Mouse (Mus musculus) induced T-regulatory cell, adult 2 months (primary cell): ENCODE measurements around the gene Zp3.

Experiments
- DNase-seq: peaks from one replicate; pipeline ENCODE4 v3.0.0-alpha.2; 2012; ENCODE audit warnings: low read depth

Gene Zp3

DNA sequence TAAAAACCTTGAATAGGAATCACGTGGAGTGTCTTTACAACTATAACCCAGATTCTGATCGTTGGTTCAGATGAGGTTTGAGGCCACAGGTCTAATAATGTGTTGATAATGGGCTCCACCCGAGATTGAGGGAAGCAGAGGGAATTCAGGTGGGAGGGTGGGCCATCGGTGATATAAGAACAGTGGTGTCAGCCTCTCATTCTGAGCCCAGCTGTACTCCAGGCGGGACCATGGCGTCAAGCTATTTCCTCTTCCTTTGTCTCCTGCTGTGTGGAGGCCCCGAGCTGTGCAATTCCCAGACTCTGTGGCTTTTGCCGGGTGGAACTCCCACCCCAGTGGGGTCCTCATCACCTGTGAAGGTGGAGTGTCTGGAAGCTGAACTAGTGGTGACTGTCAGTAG is at the start of gene Zp3:
Zp3 (plus strand) TSS at position 196 of the 400 bp plus-strand sequence.
- no peak for DNase-seq

DNA sequence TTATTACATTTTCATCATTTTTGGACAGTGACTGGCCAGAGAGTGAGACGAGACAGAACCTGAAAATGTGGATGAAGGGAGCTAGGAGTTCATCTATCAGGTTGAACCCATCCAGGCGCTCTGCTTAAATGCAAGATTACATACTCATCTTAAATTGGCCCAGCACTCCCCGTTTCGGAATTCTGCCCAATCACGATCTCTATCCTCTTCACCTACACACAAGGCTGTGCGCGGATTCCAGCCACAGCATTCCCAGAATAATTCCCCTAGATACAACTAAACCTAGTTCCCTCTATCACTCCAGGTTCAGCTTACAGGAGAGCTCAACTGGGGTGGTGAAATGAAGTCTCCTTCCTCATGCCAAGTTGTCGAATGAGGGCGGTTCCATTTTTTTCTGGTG is 48.4 kb upstream of the Zp3 start:
- no peak for DNase-seq

DNA sequence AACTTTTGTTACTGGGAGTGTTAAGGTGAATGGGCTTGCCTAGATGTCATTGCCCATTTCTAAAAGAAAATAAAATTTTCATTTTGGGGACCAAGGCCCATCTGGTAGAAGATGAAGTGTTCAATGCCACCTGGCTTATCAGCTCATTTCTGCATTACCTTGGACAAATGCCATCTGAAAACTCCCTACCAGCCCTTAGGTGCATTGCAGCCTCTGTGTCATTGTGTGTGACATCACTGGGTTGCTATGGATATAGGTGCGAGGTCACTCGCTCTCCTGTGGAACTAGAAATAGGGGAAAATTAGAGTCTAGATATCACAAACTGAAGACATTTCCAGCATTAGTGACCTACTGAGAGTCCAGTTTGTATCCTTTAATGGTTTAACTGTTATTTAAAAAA is 47.5 kb upstream of the Zp3 start:
- DNase-seq: peak; percentile 51

DNA sequence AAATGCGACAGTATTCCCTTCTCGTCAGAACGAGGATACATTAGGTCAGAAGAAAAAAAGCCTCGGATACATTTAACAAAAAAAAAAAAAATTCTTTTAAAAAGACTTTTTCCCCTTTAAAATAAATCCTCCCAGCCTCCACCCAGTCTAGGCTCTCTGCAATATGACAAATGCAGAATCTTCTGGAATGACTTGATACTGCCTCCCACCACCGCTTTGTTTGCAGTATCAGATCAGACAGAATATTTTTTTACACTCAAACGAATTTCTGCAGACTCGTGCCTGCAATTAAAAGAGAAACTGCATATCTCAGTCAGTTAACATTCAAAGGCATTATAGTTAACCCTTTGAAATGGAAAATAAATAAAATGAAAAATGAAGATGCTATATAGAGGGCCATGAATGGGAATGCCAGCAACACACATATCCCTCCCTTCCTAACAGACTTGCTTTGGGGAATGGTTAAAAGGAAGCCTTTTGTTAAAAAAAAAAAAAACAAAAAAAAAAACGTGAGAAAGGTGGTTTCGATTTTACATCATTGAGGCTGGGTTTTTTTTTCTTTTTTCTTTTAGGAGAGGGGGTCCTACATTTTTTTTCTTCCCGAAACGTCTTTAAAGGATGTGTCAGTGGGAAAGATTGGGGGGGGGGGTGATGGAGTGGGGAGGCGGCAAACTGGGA is 46.5 kb upstream of the Zp3 start:
- DNase-seq: peak; percentile 55

DNA sequence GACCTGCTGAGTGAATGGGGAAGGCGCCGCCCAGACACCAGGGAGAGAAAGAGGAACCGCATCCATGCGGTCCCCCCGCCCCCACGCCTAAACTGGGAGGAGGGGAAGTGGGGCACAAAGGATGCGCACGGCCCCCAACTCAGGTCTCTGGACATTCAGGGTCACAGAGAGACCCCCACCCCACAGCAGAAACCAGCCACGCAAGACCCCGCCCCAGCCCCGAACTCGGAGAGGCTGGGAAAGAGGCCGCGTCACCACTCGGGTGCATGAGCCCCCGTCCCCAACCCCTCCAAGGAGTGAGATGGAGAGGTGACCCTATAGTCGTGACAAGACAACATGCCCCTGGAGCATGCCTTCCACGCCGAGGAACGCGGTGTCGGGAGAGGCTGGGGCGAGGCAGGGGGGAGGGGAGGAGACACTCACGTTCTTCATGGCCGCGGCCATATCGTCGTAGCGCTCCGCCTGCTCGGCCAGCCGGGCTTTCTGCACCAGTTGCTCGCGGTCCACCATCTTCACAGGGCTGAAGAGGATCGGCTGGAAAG is 45.9 kb upstream of the Zp3 start:
- DNase-seq: no peak

DNA sequence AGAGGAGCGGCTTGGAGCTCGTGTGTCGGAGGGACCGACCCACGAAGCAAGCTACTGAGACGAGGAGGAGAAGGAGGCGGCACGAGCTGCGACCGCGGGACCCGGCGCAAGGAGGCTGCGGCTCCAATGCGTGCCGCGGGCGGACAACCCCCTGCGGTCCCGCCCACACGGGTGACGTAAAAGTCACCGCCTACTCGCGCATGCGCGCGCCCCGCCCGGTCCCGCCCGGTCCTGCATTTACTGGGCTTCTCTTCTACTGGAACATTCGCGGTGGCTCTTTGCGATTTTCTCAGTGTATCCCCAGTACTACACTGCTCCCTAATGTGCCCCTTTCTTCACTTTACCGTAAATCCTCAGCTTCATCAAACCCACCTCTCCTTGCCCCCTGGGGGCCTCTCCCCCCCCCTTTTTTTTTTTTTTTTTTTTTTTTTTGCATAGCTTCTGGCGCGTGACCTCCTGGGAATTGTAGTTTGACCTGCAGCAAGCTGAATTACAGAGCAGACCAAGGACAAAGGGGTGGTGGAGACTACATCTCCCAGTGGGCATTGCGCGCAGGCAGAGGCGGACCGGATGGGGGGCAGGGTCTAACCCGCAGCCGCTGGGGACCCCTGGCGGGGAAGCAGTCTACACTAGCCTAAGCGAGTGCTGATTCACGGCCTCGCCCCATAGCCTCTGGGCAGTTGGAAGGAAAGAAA is 45.3 kb upstream of the Zp3 start, which contains the start of gene Ywhag:
Ywhag (minus strand) TSS at position 136 of the 695 bp plus-strand sequence.
- peak; percentile 98 for DNase-seq

DNA sequence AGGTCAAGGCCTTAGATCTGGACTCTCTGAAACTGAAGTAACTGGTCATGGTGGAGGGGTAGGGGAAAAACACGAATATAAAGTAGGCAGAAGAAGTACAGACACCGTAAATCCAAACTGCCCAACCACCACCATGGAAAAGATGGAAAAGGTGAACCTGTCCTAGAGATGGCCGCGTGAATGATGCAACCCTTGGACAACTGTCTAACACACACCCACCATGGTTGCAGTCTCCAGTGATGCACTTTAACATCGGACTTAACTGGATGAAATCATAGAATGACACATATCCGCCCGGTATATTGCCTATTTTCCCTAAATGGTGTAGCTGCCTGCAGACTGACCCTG is 44.7 kb upstream of the Zp3 start:
- DNase-seq: no peak

DNA sequence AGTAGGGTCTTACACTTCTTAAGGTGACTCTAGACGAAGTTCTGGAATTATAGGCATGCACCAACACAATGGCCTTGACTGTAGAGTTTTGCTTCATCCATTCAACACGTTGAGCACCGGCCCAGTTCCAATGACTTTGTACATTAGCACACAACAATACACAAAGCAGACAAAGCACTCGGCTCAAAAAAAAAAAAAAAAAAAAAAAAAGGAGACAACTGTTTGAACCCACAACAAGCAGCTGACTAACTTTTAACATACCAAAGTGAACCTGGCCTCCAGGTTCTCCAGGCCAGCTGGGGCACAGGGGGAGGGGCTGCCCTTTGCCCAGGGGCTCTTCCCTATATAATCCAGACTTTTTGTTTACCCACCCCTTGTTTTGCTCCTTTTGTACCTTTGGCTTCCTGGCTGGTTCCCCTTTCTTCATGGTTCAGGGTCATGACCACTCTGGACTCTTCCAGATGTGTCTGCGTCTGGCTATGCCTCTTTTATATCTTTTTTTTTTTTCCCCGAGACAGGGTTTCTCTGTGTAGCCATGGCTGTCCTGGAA is 44.2 kb upstream of the Zp3 start:
- DNase-seq: no peak

DNA sequence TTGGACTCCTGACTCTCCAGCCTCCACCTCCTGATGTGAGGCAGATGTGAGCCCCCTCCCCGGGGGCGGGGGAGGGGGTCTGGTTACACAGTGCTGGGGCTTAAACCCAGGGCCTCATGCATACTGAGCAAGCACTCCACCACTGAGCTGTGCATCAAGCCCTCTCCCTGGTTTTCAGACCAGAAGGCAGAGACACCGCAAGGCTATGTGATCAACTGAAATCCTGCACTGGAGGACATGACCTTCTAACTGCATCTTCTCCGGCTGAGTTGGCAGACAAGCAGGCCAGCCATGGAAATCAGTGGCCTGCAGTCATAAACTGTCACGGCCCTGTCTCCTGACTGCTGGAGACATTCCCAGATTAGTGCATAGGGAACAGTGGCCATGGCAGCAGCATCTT is 39.3 kb upstream of the Zp3 start:
- no peak for DNase-seq

DNA sequence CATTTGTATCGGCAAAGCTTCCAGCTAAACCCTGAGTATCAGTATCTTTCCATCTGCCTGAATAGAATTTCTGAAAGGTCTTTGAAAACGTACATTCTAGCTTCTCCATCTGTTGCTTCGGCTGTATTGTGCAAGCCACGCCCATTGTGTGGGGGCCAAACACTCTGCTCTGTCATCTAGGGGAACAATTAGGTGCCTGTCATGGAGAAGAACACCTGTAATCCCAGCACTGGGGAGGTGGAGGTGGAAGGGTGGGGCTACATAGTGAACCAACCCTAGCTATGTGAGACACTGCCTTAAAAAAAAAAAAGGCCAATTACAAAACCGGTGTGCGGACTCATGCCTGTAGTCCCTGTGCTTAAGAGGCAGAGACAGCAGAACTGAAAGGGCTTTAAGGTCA is 37.2 kb upstream of the Zp3 start:
- no peak for DNase-seq

DNA sequence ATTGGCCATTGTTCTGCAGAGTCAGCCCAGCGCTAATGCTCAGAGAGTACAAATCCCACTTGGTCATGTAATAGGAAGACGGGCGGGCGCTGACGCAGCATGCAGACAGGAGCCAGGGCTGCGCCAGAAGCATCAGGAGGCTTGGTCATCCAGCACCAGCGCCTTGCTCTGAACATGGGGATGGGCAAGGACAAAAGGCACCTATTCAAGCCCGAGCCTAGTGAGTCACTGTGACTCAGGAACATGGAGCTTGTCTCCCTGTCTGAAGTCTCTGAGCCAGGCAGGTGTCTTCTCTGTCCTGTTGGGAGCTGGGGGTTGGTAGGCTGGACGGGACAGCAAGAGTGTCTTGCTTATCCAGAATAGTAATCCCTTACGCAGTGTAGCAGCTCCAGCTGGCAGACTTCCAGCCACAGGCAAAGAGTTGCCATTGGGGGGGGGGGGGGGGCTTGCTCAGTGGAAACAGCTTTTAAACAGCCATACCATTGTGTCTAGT is 33.9 kb upstream of the Zp3 start:
- no peak for DNase-seq

DNA sequence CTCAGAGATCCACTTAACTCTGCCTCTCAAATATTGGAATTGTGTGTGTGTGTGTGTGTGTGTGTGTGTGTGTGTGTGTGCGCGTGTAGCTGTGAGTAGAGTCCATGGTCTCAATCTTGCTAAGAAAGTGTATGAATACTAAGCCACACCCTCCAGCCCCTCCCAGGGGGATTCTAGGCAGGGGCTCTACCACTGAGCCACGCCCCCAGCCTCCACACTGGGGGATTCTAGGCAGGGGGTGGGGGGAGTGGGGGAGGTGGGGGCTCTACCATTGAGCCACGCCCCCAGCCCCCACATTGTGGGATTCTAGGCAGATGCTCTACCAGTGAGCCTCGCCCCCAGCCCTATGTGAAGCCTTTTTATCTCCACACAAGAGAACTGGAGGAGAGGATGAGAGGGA is 33.3 kb upstream of the Zp3 start:
- no peak for DNase-seq

DNA sequence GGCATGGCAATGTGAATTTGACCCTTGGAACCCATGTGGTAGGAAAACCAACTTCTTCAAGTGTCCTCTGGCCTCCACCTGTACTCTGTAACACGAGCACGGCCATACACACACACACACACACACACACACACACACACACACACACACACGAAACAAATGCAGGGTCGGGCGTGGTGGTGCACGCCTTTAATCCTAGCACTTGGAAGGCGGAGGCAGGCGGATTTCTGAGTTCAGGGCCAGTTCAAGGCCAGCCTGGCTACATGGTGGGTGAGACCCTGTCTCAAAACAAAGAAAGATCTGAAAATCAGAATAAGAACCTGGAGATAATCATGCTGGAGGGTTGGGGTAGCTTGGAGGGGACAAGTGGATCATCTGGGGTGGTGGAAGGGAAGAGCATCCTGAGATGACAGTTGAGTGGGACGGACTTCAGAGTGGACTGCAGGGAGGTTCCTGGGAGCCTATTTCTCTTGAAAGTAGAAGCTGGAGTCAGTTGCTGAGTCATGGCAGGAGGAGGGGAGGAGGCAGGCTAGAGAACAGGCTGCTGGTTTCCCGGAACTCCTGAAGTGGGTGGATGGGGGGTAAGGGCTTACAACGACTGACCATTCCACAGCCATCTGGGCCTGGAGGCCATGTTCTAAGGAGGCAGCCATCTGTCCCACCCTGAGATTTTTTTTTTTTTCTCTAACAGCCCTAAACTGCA is 29.0 kb upstream of the Zp3 start:
- no peak for DNase-seq

DNA sequence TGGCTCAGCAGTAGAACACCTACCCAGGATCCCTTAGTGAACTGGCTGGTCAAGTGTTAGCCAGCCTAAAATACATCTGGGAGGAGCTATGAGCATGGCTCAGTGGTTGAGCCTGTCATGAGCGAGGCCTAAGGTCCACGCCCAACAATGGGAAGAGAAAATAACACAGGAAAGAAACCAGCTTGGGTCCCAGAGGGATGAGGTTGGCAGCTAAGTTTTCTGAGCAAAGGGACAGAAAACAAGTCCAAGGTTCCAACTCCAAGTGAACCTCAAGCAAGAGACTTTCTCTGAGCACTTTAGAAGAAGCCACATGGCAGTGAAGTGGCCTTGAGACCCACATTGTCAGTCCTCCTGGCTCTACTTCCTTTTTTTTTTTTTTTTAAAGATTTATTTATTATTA is 28.2 kb upstream of the Zp3 start:
- no peak for DNase-seq

DNA sequence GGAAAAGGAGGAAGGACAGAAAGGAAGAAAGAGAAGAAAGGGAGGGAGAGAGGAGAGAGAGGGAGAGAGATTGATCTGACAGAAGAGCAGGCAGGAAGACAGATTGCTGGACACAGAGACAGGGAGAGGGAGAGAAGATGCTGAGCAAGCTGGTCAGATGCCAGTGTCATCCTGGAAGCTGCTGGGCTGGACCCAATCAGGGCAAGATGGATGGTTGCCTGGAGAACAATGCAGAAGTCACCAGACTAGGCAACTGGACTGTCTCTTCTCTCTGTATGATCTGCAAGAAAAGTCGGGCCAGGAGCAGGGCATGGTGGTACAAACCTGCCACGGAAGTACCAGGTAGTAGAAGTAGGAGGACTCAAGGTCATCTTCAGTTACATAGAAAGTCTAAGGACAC is 27.1 kb upstream of the Zp3 start:
- no peak for DNase-seq

DNA sequence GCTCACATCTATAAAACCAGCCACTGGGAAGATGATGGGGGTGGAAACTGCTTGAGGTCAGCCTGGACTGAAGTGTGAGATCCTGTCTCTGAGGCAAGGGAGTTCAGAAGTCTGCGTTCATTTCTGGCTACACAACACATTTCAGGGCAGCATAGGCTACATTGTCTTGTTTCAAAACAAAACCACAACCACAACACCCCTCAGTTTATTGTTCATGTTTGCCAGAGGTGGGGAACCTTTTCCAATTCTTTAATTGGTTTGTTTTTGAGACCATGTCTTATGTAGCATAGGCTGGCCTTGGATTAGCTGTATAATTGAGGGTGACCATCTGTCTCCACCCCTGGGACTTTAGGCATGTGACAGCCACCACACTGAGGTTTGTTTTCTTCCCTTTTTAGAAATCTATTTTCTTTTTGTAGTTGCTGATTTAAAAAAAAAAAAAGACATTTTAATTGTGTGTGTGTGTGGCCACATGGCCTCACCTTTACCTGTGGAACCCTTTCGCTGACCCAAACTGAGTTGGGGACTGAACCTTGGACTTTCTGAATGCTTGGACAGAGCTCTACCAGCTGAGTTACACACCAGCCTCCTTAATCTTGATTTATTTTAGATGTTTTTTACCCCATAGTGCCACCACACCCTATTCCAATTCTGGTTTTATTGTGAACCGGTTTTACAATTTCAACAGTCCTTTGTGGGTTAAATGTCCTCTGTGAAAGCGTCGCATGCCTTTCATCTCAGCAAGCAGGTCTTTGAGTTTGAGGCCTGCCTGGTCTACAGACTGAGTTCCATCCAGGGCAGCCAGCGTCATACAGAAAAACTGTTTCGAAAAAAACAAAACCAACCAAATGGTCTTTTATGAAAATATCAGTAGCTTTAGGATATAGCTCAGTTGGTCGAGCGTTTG is 23.3 kb upstream of the Zp3 start:
- peak; percentile 51 for DNase-seq

DNA sequence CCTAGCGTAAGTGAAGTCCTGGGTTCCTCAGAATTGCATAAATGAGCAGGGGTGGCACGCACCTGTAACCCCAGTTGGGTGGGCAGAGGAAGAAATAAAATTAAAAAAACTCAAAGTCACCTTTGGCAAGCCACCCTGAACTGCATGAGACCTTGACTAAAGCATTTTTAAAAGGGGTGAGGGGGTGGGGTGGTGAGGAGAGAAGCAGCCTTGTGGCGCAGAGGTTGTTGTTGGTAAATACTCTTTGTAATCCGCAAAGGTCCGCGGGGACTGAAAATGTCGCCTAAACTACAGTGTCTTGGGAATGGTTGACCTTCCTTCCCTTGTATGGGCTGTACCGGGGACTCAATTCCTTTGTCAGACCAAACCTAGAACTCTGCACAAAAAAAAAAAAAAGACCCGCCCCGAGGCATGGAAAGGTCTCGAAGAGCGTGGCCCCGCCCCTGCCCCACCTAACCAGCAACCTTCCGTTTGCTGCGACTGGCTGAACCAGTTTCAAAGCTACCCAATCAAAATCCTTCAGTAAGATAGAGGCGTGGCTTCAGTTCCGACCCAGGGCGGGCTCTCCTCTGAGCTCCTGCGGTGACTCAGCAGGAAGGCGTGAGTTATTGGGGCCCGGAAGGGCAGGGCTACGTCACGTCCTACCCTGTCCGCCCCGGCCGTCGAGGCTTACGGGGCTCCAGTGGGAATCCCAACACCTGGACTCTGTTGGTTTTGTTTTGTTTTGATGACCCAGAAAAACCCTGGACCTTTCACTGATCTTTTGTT is 22.5 kb upstream of the Zp3 start:
- DNase-seq: peak; percentile 98

DNA sequence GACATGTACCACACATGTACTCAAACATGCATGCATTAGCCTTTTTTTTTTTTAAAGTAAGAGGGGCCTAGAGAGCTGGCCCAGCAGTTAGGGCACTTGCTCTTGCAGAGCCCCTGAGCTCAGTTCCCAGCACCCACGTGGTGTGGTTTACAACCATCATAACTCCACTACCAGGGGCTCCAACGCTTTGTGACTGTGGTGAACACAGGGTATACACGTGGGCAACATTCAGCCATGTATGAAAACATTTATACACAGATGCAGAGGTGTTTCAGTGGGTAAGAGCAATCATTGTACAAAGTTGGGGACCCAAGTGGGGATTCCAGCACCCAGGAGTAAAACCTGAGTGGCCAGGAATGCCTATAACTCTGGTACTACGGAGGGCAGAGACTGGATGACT is 21.5 kb upstream of the Zp3 start:
- no peak for DNase-seq

DNA sequence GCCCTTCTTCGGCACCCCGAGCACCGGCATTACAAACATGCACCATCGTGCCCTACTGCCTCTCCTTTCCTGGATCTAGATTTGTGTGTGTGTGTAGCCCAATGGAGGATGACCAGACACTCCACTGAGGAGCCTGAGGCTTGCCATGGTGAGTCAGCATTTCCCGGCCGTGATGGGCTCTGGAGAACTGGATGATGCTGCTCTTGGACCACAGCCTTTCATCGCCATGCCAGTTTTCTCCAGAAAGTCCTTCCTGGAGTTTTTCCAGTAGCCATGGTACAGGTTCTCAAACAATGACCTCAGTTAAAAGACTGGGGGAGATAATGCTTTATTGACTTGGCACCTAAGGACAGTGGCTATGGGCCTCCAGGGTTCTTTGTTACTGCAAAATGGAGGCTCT is 20.0 kb upstream of the Zp3 start:
- no peak for DNase-seq

DNA sequence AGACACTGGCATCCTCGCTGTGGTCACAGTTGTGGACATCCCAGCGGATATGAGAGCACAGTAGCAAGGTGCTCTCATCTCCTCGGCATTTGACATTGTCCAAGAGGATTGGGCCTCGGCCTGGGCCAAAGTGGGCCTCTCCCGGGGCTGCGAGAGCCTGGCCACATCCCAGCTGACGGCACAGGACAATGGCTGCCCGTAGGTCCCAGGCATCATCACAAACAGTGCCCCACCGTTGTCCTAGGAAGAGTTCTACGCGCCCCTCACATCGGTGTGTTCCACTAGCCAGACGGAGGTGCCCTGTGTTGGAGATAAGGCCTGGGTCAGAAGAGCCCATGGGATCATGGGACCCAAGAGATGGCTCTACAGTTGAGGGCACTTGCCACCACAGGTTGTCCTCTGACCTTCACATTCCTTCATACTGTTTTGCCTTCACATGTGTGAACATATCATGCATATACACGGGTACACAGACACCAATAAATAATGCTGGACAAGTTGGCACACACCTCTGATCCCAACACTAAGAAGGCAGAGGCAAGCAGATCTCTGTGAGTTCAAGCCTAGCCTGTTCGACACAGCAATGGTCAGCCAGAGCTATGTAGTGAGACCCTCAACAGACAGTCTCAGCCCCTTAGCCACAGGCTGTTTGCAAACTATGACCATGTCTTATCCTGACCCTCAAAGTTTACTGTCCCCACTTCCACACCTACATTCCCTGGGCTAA is 18.8 kb upstream of the Zp3 start:
- no peak for DNase-seq
